Mouse (Mus musculus): ENCODE measurements around the gene March9.

GRCm38 (mm10) chr10:127047954-127048353, 12.0 kb downstream of the March9 start, which contains the start of gene Cyp27b1:
- TF ChIP-seq CTCF (IDR thresholded peaks at IDR 0.05; ENCODE audit: extremely low read depth, insufficient read depth, low read length) (no peak), POLR2A (IDR thresholded peaks at IDR 0.05; ENCODE audit: extremely low read depth, insufficient read depth, low read length) (no peak)
